Mouse (Mus musculus) heart, adult 2 months (tissue): ENCODE measurements around the gene Htr5a.

Experiments
- CTCF ChIP-seq: fragments of 200-600 bp; IDR thresholded peaks from 2 replicates; pipeline ENCODE4 v1.8.1; 2022; ENCODE audit warnings: antibody characterized with exemption, mild to moderate bottlenecking, moderate library complexity
- EP300 ChIP-seq: fragments of 200-500 bp; IDR thresholded peaks from 2 replicates; pipeline ENCODE4 v1.6.1; 2011; ENCODE audit warnings: low read depth, low read length, control low read depth; ENCODE audit not compliant: insufficient read depth
- POLR2A ChIP-seq: fragments of 200-500 bp; IDR thresholded peaks from 2 replicates; pipeline ENCODE4 v1.6.1; 2011; ENCODE audit warnings: mild to moderate bottlenecking, low read depth, low read length, control low read depth; ENCODE audit not compliant: insufficient read depth

GRCm38 (mm10) chr5:27793923-27794322 lies 48.0 kb upstream of the Htr5a start:
- TF ChIP-seq CTCF (peak; percentile 94), POLR2A (no peak), EP300 (0 out of 2 replicates have a peak, but pooled peaks have one; percentile 21)
